17 mouse cellular contexts compared by ENCODE assay signal in the genomic region with DNA sequence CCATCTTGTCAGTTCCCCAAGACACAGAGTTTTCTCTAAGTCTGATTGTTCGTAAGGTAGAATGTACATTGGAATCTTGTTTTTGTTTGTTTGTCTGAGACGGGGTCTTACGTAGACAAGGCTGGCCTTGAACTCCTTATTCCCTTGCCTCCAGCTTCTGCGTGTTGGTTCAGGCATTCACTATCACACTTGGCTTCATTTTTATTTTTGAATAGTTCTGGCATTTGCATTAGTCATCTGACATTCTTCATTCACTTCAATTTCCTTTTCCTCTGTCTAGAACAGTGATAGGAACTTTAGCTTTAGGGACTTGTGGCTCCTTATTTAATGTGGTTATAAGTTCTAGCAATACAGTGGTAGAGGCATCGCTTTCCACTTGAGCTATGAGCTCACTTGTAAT. TPM values are rescaled to one million over a fixed set of nuclear protein-coding genes. Genes with fewer than 3 reads are reported as not detected.
DNase-seq lines count a peak whose midpoint lies in the region; ATAC-seq and TF ChIP-seq lines count a peak whose summit lies in the region.
"Had no signal": no experiment of that assay in that cellular context is flagged by ENCODE, and none has a peak within 500 bp of the region (broad histone marks: within the 10 kb centered on the region; RNA-seq: fewer than 3 reads in every experiment).

No protein-coding gene starts in this region.

- H3K4me2 ChIP-seq in heart, postnatal 0 days (ENCODE audit: low read depth, low read length), result no peak overlapping the region
- no peak overlapping the region for H3K4me2 ChIP-seq in lung, postnatal 0 days (replicated peaks; ENCODE audit: low read depth, low read length)
- no peak overlapping the region for H3K4me2 ChIP-seq in limb, embryonic 13.5 days (replicated peaks)
- H3K4me2 ChIP-seq: heart, embryonic 12.5 days; hindbrain, embryonic 15.5 days; neural tube, embryonic 13.5 days had no signal

- H3K4me3 ChIP-seq in heart, postnatal 0 days (ENCODE audit: low read depth, low read length), result no peak overlapping the region
- H3K4me3 ChIP-seq in lung, postnatal 0 days (ENCODE audit: low read depth, low read length), result no peak overlapping the region
- H3K4me3 ChIP-seq in limb, embryonic 13.5 days, result no peak overlapping the region
- H3K4me3 ChIP-seq: heart, embryonic 12.5 days; hindbrain, embryonic 15.5 days; neural tube, embryonic 13.5 days had no signal

- TF ChIP-seq EP300 in heart, postnatal 0 days (IDR thresholded peaks at IDR 0.05; ENCODE audit: low read depth), result no peak
- no peak for TF ChIP-seq EP300 in lung, postnatal 0 days (IDR thresholded peaks at IDR 0.05)

- no peak for DNase-seq in heart, postnatal 0 days (ENCODE audit: low spot score)
- DNase-seq in heart, adult 8-10 months (ENCODE audit: low spot score), result no peak
- no peak for DNase-seq in lung, postnatal 0 days (ENCODE audit: low spot score)
- DNase-seq in lung, postnatal 36 days, result no peak
- no peak for DNase-seq in layer of hippocampus, adult 18-20 months (ENCODE audit: low spot score in 2 of 2)
- DNase-seq in cerebellum, postnatal 36 days, result no peak
- DNase-seq: adrenal gland, postnatal 10 days; cerebellum, adult 9-11 months; gastrocnemius, postnatal 10 days; right cerebral cortex, postnatal 4 days; thymus, adult 18-20 months had no signal

- WGBS in heart, postnatal 0 days, result 65% methylated on average over 5 of the region's 5 CpGs
- 74% methylated on average over 5 of the region's 5 CpGs for WGBS in lung, postnatal 0 days
- 92% methylated on average over 5 of the region's 5 CpGs for WGBS in limb, embryonic 13.5 days

- ATAC-seq in heart, postnatal 0 days (ENCODE audit: insufficient read depth, low read depth), result no peak
- no peak for ATAC-seq in lung, postnatal 0 days
- ATAC-seq in limb, embryonic 13.5 days (ENCODE audit: low FRiP score, low read depth), result no peak
- ATAC-seq: forebrain, embryonic 16.5 days; intestine, postnatal 0 days had no signal

- H3K4me1 ChIP-seq in heart, postnatal 0 days (ENCODE audit: control insufficient read depth, insufficient read depth), result peaks cover 46% of the 10 kb centered on the region
- peaks cover 49% of the 10 kb centered on the region for H3K4me1 ChIP-seq in lung, postnatal 0 days (ENCODE audit: insufficient read depth, low read depth, low read length)
- H3K4me1 ChIP-seq in limb, embryonic 13.5 days, result peaks cover 71% of the 10 kb centered on the region

- H3K9ac ChIP-seq in heart, postnatal 0 days (replicated peaks; ENCODE audit: low read depth, low read length), result no peak overlapping the region
- no peak overlapping the region for H3K9ac ChIP-seq in lung, postnatal 0 days (replicated peaks; ENCODE audit: low read depth)
- no peak overlapping the region for H3K9ac ChIP-seq in limb, embryonic 13.5 days
- H3K9ac ChIP-seq: heart, embryonic 12.5 days; hindbrain, embryonic 15.5 days; neural tube, embryonic 13.5 days had no signal

- peak overlapping the region; percentile 87 for H3K27ac ChIP-seq in heart, postnatal 0 days (ENCODE audit: low read depth)
- 0 out of 2 replicates have a peak overlapping the region, but pooled peaks have one; percentile 38 for H3K27ac ChIP-seq in lung, postnatal 0 days (ENCODE audit: low read length)
- peak overlapping the region; percentile 95; the same call in 1 of the 2 replicates for H3K27ac ChIP-seq in limb, embryonic 13.5 days

- H3K36me3 ChIP-seq in heart, postnatal 0 days (replicated peaks; ENCODE audit: control insufficient read depth, insufficient read depth, low read length), result 0 out of 2 replicates have a peak, but pooled peaks cover 13% of the 10 kb centered on the region
- H3K36me3 ChIP-seq in lung, postnatal 0 days (ENCODE audit: insufficient read depth, low read length), result no peaks in the 10 kb centered on the region
- peaks cover 8% of the 10 kb centered on the region; the same call in 1 of the 2 replicates for H3K36me3 ChIP-seq in limb, embryonic 13.5 days
- H3K36me3 ChIP-seq: hindbrain, embryonic 15.5 days; neural tube, embryonic 13.5 days had no signal

- no peaks in the 10 kb centered on the region for H3K27me3 ChIP-seq in heart, postnatal 0 days (ENCODE audit: control insufficient read depth, insufficient read depth, low read length)
- no peaks in the 10 kb centered on the region for H3K27me3 ChIP-seq in lung, postnatal 0 days (replicated peaks; ENCODE audit: insufficient read depth, low read length)
- H3K27me3 ChIP-seq in limb, embryonic 13.5 days, result no peaks in the 10 kb centered on the region
- H3K27me3 ChIP-seq: heart, embryonic 12.5 days; hindbrain, embryonic 15.5 days; neural tube, embryonic 13.5 days had no signal

- H3K9me3 ChIP-seq in heart, postnatal 0 days (replicated peaks; ENCODE audit: control insufficient read depth, low read length), result no peaks in the 10 kb centered on the region
- H3K9me3 ChIP-seq in lung, postnatal 0 days (ENCODE audit: low read length), result no peaks in the 10 kb centered on the region
- peaks cover 4% of the 10 kb centered on the region; the same call in 1 of the 2 replicates for H3K9me3 ChIP-seq in limb, embryonic 13.5 days
- H3K9me3 ChIP-seq: hindbrain, embryonic 15.5 days; neural tube, embryonic 13.5 days had no signal

- no peak for TF ChIP-seq CTCF in heart, postnatal 0 days (IDR thresholded peaks at IDR 0.05; ENCODE audit: low read depth)
- TF ChIP-seq CTCF in lung, postnatal 0 days (IDR thresholded peaks at IDR 0.05), result no peak

RNA-seq across cellular contexts. Expression of a gene that starts 31.2 kb away (rescaled TPM):
- 84.1 and 115 TPM in 2 replicates for total RNA-seq in heart, postnatal 0 days (2014; rRNA removed; ENCODE audit: low replicate concordance)
- polyA plus RNA-seq in heart, postnatal 0 days (2015; fragmentation: Nextera tagmentation; extraction: Ambion mirVana), result 42.8 and 45.2 TPM in 2 replicates
- total RNA-seq in heart, adult 8-10 months (2022), result 10 to 100 TPM; 23.1 to 33.1 (median 27.4) TPM
- 87.3 and 96.6 TPM in 2 replicates for polyA plus RNA-seq in lung, postnatal 0 days (2015; fragmentation: Nextera tagmentation; extraction: Ambion mirVana)
- 60.7 and 61.3 TPM in 2 replicates for polyA plus RNA-seq in limb, embryonic 13.5 days (2015; fragmentation: Nextera tagmentation; extraction: Ambion mirVana)
- 10 to 100 TPM; 41.3 to 51.6 TPM for total RNA-seq in layer of hippocampus, adult 18-20 months (2021)

Comparison
In these comparisons a context has a peak if more than half of its experiments do, and no peak if none do; other contexts are left out.
1. H3K27ac ChIP-seq: peak in every context shown above with its lines; median percentile 95 in limb, embryonic 13.5 days; 87 in heart, postnatal 0 days; 38 in lung, postnatal 0 days.